Mouse (Mus musculus) olfactory bulb, adult 2 months (tissue): Measurements from ENCODE around the gene Gm11084.

Source experiments
- CTCF ChIP-seq: fragments of 200-500 bp; IDR thresholded peaks from 2 replicates; pipeline ENCODE4 v1.5.1; 2012; ENCODE audit warnings: low read depth, mild to moderate bottlenecking, low read length, moderate library complexity; ENCODE audit not compliant: insufficient read depth
- POLR2A ChIP-seq: fragments of 200-500 bp; IDR thresholded peaks from 2 replicates; pipeline ENCODE4 v1.6.1; 2012; ENCODE audit warnings: mild to moderate bottlenecking, low read depth, low read length, moderate library complexity; ENCODE audit not compliant: insufficient read depth

- no peak for TF ChIP-seq CTCF
- TF ChIP-seq POLR2A, result no peak
Measured at GRCm38 (mm10) chr2:72996808-72997378, 10.4 kb upstream of the Gm11084 start.
